ENCODE assay signal across 8 mouse cellular contexts in genomic region chr16:17806581-17807191, GRCm38 (mm10). TPM values are rescaled to one million over a fixed set of nuclear protein-coding genes. Genes with fewer than 3 reads are reported as not detected.
DNase-seq lines count a peak whose midpoint lies in the region; ATAC-seq and TF ChIP-seq lines count a peak whose summit lies in the region.

No protein-coding gene starts in this region.

- H3K27ac ChIP-seq in heart, embryonic 12.5 days (ENCODE audit: poor library complexity, severe bottlenecking) = no peak overlapping the region
- no peak overlapping the region for H3K27ac ChIP-seq in CH12.LX (ENCODE audit: insufficient read depth, low read depth)
- H3K27ac ChIP-seq in cortical plate, adult 2 months (ENCODE audit: insufficient read depth, low read length) = peak overlapping the region; percentile 21; the same call in 1 of the 2 replicates
- peak overlapping the region; percentile 82 for H3K27ac ChIP-seq in hindbrain, embryonic 15.5 days (replicated peaks)
- peak overlapping the region; percentile 87 for H3K27ac ChIP-seq in midbrain, embryonic 10.5 days (replicated peaks)

- no peak for ATAC-seq in heart, embryonic 12.5 days (ENCODE audit: insufficient number of reproducible peaks, low FRiP score)
- peak; percentile 12 for ATAC-seq in hindbrain, embryonic 15.5 days (ENCODE audit: low FRiP score, low read depth)

- dilution Hi-C loops in CH12.LX (cut with MboI; ENCODE audit: extremely low pct_ligation_motif_present, extremely low pct_unique_long_range_greater_than_20kb, low sequenced_read_pairs) = no loop called here

- intact Hi-C loops in heart, postnatal 25 days (cut with DNase I) = loop anchor here (5.0 kb wide), 1 partner anchor 44 kb away; no protein-coding TSS in a partner anchor

- WGBS in heart, embryonic 12.5 days = 8% methylated on average over 50 of the region's 50 CpGs
- 5% methylated on average over 47 of the region's 50 CpGs for WGBS in hindbrain, embryonic 15.5 days
- WGBS in midbrain, embryonic 10.5 days = 2% methylated on average over 50 of the region's 50 CpGs

- peaks cover 63% of the 10 kb centered on the region for H3K27me3 ChIP-seq in heart, embryonic 12.5 days (replicated peaks)
- H3K27me3 ChIP-seq in CH12.LX (replicated peaks) = peaks cover 48% of the 10 kb centered on the region
- H3K27me3 ChIP-seq in hindbrain, embryonic 15.5 days = peaks cover 57% of the 10 kb centered on the region
- peaks cover 97% of the 10 kb centered on the region for H3K27me3 ChIP-seq in midbrain, embryonic 10.5 days (ENCODE audit: low read depth, poor library complexity, severe bottlenecking)

- TF ChIP-seq CTCF in CH12.LX (conservative IDR thresholded peaks at IDR 0.05 in 1 of 2, IDR thresholded peaks at IDR 0.05 in 1 of 2; ENCODE audit: low read depth in 2 of 2, low read length in 2 of 2) = no peak
- TF ChIP-seq CTCF in cortical plate, adult 2 months (IDR thresholded peaks at IDR 0.05; ENCODE audit: extremely low read depth, insufficient read depth, low read length) = no peak

- H3K9ac ChIP-seq in heart, embryonic 12.5 days = peak overlapping the region; percentile 72
- H3K9ac ChIP-seq in CH12.LX (ENCODE audit: insufficient read depth, low read depth) = no peak overlapping the region
- peak overlapping the region; percentile 87 for H3K9ac ChIP-seq in hindbrain, embryonic 15.5 days

- TF ChIP-seq RAD21 in CH12.LX (IDR thresholded peaks at IDR 0.05; ENCODE audit: low read depth, low read length) = no peak

- H3K79me2 ChIP-seq in CH12.LX (replicated peaks; ENCODE audit: control insufficient read depth, extremely low read depth, insufficient read depth, poor library complexity, severe bottlenecking) = no peaks in the 10 kb centered on the region

- H3K4me2 ChIP-seq in heart, embryonic 12.5 days = peak overlapping the region; percentile 95
- no peak overlapping the region for H3K4me2 ChIP-seq in CH12.LX (ENCODE audit: insufficient read depth, low read depth, poor library complexity, severe bottlenecking)
- H3K4me2 ChIP-seq in hindbrain, embryonic 15.5 days = peak overlapping the region; percentile 96

- H3K4me3 ChIP-seq in heart, embryonic 12.5 days = peak overlapping the region; percentile 52
- no peak overlapping the region for H3K4me3 ChIP-seq in CH12.LX (replicated peaks in 1 of 3; ENCODE audit: low read depth in 2 of 3, low read length in 2 of 3, poor library complexity in 1 of 3)
- H3K4me3 ChIP-seq in cortical plate, adult 2 months (ENCODE audit: insufficient read depth, low read length) = peak overlapping the region; percentile 33
- peak overlapping the region; percentile 69 for H3K4me3 ChIP-seq in hindbrain, embryonic 15.5 days
- H3K4me3 ChIP-seq in midbrain, embryonic 10.5 days = peak overlapping the region; percentile 56

- peaks cover 71% of the 10 kb centered on the region for H3K4me1 ChIP-seq in heart, embryonic 12.5 days (replicated peaks)
- H3K4me1 ChIP-seq in CH12.LX (ENCODE audit: control insufficient read depth in 1 of 2, insufficient read depth in 2 of 2) = no peaks in the 10 kb centered on the region
- 0 out of 2 replicates have a peak, but pooled peaks cover 1% of the 10 kb centered on the region for H3K4me1 ChIP-seq in cortical plate, adult 2 months (ENCODE audit: control insufficient read depth, insufficient read depth, low read length)
- H3K4me1 ChIP-seq in hindbrain, embryonic 15.5 days (replicated peaks) = peaks cover 60% of the 10 kb centered on the region
- peaks cover 67% of the 10 kb centered on the region for H3K4me1 ChIP-seq in midbrain, embryonic 10.5 days

- in situ Hi-C loops in CH12.LX (cut with MboI; ENCODE audit: low pct_ligation_motif_present, low pct_unique_long_range_greater_than_20kb, low sequenced_read_pairs) = no loop called here

- no peak for TF ChIP-seq EP300 in CH12.LX (IDR thresholded peaks at IDR 0.05; ENCODE audit: low read length)

- DNase-seq in heart, postnatal 25 days (ENCODE audit: low spot score) = no peak
- no peak for DNase-seq in CH12.LX (ENCODE audit: extremely low read depth)
- peak; percentile 73 for DNase-seq in midbrain, embryonic 10.5 days (ENCODE audit: low spot score)
- DNase-seq in spleen, adult 12 weeks (ENCODE audit: low spot score) = no peak
- DNase-seq in thymus, postnatal 25 days = no peak

- H3K9me3 ChIP-seq in heart, embryonic 12.5 days (replicated peaks) = no peaks in the 10 kb centered on the region
- peaks cover 16% of the 10 kb centered on the region for H3K9me3 ChIP-seq in CH12.LX (replicated peaks; ENCODE audit: low read length)
- no peaks in the 10 kb centered on the region for H3K9me3 ChIP-seq in hindbrain, embryonic 15.5 days
- H3K9me3 ChIP-seq in midbrain, embryonic 10.5 days (replicated peaks) = no peaks in the 10 kb centered on the region

- TF ChIP-seq POLR2A in CH12.LX (IDR thresholded peaks at IDR 0.05; ENCODE audit: low read depth, low read length) = no peak
- TF ChIP-seq POLR2A in cortical plate, adult 2 months (IDR thresholded peaks at IDR 0.05; ENCODE audit: extremely low read depth, insufficient read depth, low read length) = no peak

- peaks cover 3% of the 10 kb centered on the region; the same call in 1 of the 2 replicates for H3K36me3 ChIP-seq in heart, embryonic 12.5 days
- no peaks in the 10 kb centered on the region for H3K36me3 ChIP-seq in CH12.LX (replicated peaks in 1 of 2; ENCODE audit: control insufficient read depth in 1 of 2, insufficient read depth in 1 of 2, low read length in 1 of 2)
- no peaks in the 10 kb centered on the region for H3K36me3 ChIP-seq in hindbrain, embryonic 15.5 days
- no peaks in the 10 kb centered on the region for H3K36me3 ChIP-seq in midbrain, embryonic 10.5 days

TF ChIP-seq in CH12.LX, 34 proteins besides CTCF, POLR2A, EP300 and RAD21:
- no peak for TF ChIP-seq POLR2AphosphoS2 (IDR thresholded peaks at IDR 0.05; ENCODE audit: low read depth, low read length)
- TF ChIP-seq TCF12 (IDR thresholded peaks at IDR 0.05; ENCODE audit: low read depth, low read length) = 0 out of 2 replicates have a peak, but pooled peaks have one; percentile 22

RNA-seq across cellular contexts. Expression of gene Scarf2, which starts 9.6 kb away (rescaled TPM):
- polyA plus RNA-seq in heart, embryonic 12.5 days (2016; fragmentation: Nextera tagmentation; extraction: Ambion mirVana) = 15.8 and 17.4 TPM in 2 replicates
- 1 to 10 TPM; 5.1 to 5.6 TPM for total RNA-seq in heart, postnatal 25 days (2021)
- not detected in 2 replicates for total RNA-seq in CH12.LX (2012; rRNA removed)
- total RNA-seq in CH12.LX (2014; rRNA removed) = not detected in 2 replicates
- polyA plus RNA-seq in CH12.LX (2012; ENCODE audit: insufficient read length, low read depth) = not detected in 2 replicates
- 3.5 and 3.7 TPM in 2 replicates for polyA plus RNA-seq in cortical plate, adult 2 months (2012; rRNA removed)
- 2.0 and 2.3 TPM in 2 replicates for polyA plus RNA-seq in hindbrain, embryonic 15.5 days (2015; fragmentation: Nextera tagmentation; extraction: Ambion mirVana)
- polyA plus RNA-seq in midbrain, embryonic 10.5 days (2016; fragmentation: Nextera tagmentation; extraction: Ambion mirVana) = 4.1 TPM in 2 replicates

RNA-seq across cellular contexts. Expression of gene B830017H08Rik, which starts 26.2 kb away (rescaled TPM):
- polyA plus RNA-seq in heart, embryonic 12.5 days (2016; fragmentation: Nextera tagmentation; extraction: Ambion mirVana) = not detected in 2 replicates
- total RNA-seq in heart, postnatal 25 days (2021) = not detected
- total RNA-seq in CH12.LX (2012; rRNA removed) (0.08 TPM in 1 of 2 replicates, not detected in the other), CH12.LX (2014; rRNA removed) (not detected in 2 replicates)
- not detected in 2 replicates for polyA plus RNA-seq in CH12.LX (2012; ENCODE audit: insufficient read length, low read depth)
- polyA plus RNA-seq in cortical plate, adult 2 months (2012; rRNA removed) = 5.3 and 7.4 TPM in 2 replicates
- polyA plus RNA-seq in hindbrain, embryonic 15.5 days (2015; fragmentation: Nextera tagmentation; extraction: Ambion mirVana) = 4.4 and 4.5 TPM in 2 replicates
- 0.21 TPM in 1 of 2 replicates, not detected in the other for polyA plus RNA-seq in midbrain, embryonic 10.5 days (2016; fragmentation: Nextera tagmentation; extraction: Ambion mirVana)

RNA-seq across cellular contexts. Expression of gene Car15, which starts 31.5 kb away (rescaled TPM):
- 1.5 and 1.7 TPM in 2 replicates for polyA plus RNA-seq in heart, embryonic 12.5 days (2016; fragmentation: Nextera tagmentation; extraction: Ambion mirVana)
- 1 to 10 TPM; 1.8 to 2.5 TPM for total RNA-seq in heart, postnatal 25 days (2021)
- total RNA-seq in CH12.LX (2012; rRNA removed) = 1.6 and 1.9 TPM in 2 replicates
- 1.5 TPM in 2 replicates for total RNA-seq in CH12.LX (2014; rRNA removed)
- polyA plus RNA-seq in CH12.LX (2012; ENCODE audit: insufficient read length, low read depth) = 2.5 and 3.9 TPM in 2 replicates
- polyA plus RNA-seq in cortical plate, adult 2 months (2012; rRNA removed) = 19.0 and 19.4 TPM in 2 replicates
- 3.1 and 5.4 TPM in 2 replicates for polyA plus RNA-seq in hindbrain, embryonic 15.5 days (2015; fragmentation: Nextera tagmentation; extraction: Ambion mirVana)
- polyA plus RNA-seq in midbrain, embryonic 10.5 days (2016; fragmentation: Nextera tagmentation; extraction: Ambion mirVana) = 1.8 and 1.9 TPM in 2 replicates

RNA-seq across cellular contexts. Expression of gene Klhl22, which starts 47.3 kb away (rescaled TPM):
- polyA plus RNA-seq in heart, embryonic 12.5 days (2016; fragmentation: Nextera tagmentation; extraction: Ambion mirVana) = 42.7 and 44.4 TPM in 2 replicates
- total RNA-seq in heart, postnatal 25 days (2021) = 10 to 100 TPM; 16.1 to 16.7 TPM
- total RNA-seq in CH12.LX (2012; rRNA removed) (not detected in 2 replicates), CH12.LX (2014; rRNA removed) (not detected in 2 replicates)
- not detected in 2 replicates for polyA plus RNA-seq in CH12.LX (2012; ENCODE audit: insufficient read length, low read depth)
- 107 and 126 TPM in 2 replicates for polyA plus RNA-seq in cortical plate, adult 2 months (2012; rRNA removed)
- 85.1 and 95.0 TPM in 2 replicates for polyA plus RNA-seq in hindbrain, embryonic 15.5 days (2015; fragmentation: Nextera tagmentation; extraction: Ambion mirVana)
- 52.6 and 57.4 TPM in 2 replicates for polyA plus RNA-seq in midbrain, embryonic 10.5 days (2016; fragmentation: Nextera tagmentation; extraction: Ambion mirVana)

Comparison
In these comparisons a context has a peak if more than half of its experiments do, and no peak if none do; other contexts are left out.
1. H3K27ac ChIP-seq: peak in cortical plate, adult 2 months (single experiment), hindbrain, embryonic 15.5 days (single experiment) and midbrain, embryonic 10.5 days (single experiment); none in heart, embryonic 12.5 days (single experiment) and CH12.LX (single experiment).
2. H3K4me3 ChIP-seq: peak in heart, embryonic 12.5 days (single experiment), cortical plate, adult 2 months (single experiment), hindbrain, embryonic 15.5 days (single experiment) and midbrain, embryonic 10.5 days (single experiment); none in CH12.LX (0 of 3).